Mouse (Mus musculus) urinary bladder, postnatal 10 days (tissue): ENCODE measurements around the gene Speg.
A peak's percentile ranks its signal among the peaks of the same experiment; 100 is the strongest.

Experiments
- DNase-seq: peaks from one replicate; pipeline ENCODE4 v3.0.0; 2022; ENCODE audit warnings: low spot score

The Speg gene

GRCm38 (mm10) chr1:75374950-75375936 lies at the start of gene Speg:
Speg (plus strand) TSS chr1:75375297.
- DNase-seq, result no peak

DNA sequence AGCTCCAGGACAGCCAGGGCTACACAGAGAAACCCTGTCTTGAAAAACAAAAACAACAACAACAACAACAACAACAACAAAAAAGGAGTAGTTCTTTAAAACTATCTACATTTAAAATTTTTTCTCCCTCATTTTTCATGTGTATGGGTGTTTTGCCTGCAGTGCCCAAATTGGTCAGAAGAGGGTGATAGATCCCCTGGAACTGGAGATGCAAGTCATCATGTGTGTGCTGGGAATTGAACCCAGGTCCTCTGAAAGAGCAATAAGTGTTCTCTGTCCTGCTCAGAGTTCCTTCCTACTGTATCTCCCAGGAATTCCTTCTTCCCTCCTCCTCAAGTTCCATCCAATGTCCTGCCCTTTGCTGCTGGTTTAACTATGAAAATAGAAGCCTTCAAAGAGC lies 47.6 kb upstream of the Speg start:
- DNase-seq, result no peak

DNA sequence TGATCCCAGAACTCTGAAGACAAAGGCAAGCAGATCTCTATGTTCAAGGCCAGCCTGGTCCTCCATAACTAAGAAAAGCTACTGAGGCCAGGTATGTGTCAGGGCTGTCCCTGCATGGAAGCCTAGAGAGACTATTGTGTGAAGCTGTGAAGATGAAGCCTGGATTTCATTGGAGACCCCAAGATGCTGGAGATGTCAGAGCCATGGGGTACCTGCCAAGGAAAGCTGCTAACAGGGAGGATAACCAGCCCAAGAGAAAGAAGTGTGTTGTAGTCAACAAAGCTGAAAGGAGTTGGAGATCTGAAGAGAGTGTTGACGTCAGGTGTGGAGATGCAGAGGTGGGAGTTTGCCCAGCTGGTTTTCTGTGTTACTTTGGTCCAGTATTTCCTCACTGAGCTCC lies 43.8 kb upstream of the Speg start:
- DNase-seq, result no peak

GRCm38 (mm10) chr1:75336461-75336860 lies 38.6 kb upstream of the Speg start:
- DNase-seq, result no peak

DNA sequence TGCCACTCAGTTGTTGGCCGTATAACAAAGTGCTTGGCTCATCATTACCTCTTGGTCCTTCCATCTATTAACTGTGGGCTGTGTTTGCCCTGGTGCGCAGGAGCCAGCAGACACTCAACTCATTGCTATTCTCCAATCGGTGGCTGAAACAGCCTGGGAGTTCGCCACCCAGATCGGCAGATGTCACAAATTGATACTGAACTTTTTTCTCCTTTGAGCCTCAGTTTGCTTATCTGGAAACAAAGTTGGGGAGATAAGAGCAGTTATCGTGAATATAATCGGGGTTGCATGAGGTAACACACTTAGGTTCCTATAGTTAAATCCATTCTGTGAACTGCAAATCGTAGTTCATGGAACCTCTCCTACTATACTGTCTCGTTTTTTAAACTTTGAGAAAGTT lies 38.0 kb upstream of the Speg start:
- DNase-seq, result no peak

DNA sequence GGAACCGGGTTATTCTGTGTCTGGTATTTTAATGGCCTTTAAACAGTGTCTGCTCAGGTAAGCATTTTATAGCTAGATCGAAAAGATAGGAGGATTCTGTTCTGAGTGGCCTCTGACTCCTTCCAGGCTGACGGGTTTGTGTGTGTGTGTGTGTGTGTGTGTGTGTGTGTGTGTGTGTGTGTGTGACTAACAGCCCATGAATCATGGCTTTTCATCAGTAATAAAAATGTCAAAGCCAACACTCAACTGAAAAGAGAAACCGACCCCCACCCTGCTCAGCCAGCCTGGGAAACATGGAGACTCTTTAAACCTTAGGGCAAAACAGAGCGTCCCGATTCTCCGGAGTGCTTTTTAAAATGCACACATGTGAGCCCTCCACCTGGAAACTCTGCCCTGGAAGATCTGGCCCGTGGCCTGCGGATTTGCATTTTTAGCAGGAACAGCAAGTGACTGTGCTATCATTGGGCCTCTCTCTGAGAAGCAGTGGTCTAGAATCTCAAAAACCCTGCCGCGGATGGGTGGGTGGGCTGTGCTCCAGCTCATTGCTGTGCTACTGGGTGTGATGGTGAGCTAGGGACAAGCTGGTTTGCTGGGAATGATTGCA lies 36.9 kb upstream of the Speg start:
- no peak for DNase-seq

GRCm38 (mm10) chr1:75339337-75339736 lies 35.8 kb upstream of the Speg start:
- no peak for DNase-seq

DNA sequence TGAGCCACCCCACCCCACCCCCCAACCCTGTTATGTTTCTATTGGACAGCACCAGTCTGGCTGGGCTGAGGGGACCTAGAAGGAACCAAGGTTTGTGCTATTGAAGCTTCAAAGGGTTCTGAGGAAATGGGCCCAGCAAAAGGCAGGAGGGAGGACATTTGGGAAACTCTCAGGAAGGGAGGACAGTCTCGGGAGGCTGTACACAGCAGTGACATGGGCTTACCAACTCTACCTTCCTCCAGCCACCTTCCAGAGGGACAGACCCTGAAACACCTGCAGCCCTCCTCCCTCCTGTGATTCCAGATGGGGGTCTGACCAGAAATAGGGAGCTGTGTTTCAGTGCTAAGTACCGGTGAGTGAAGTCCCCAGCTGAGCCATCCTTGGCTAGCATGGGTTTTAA lies 34.6 kb upstream of the Speg start:
- DNase-seq, result no peak

DNA sequence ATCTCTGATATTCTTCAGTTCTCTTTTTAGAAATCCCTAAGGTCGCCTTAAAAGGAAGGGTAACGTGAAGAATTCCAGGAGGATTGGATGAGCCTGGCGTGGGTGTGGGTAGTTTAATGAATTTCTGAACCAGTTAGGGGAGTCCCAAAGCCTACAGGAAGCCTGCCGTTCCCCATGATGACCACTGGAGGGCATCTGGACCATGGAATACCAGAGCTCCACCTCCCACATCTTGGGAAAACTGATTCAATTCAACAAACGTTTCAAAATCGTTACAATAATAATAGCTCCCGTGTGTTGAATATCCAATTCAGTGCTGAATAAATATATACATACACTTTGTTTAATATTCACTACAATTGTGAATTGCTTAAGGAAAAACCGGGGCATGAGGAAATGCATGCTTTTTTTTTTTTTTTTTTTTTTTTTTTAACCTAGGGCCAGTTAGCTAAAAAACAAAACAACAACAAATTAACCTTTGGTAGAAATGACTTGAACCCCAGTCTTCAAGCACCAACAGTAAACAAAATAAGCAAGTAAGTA lies 32.2 kb upstream of the Speg start:
- DNase-seq, result no peak

- no peak for DNase-seq
Measured at GRCm38 (mm10) chr1:75344291-75345035, 30.6 kb upstream of the Speg start.

DNA sequence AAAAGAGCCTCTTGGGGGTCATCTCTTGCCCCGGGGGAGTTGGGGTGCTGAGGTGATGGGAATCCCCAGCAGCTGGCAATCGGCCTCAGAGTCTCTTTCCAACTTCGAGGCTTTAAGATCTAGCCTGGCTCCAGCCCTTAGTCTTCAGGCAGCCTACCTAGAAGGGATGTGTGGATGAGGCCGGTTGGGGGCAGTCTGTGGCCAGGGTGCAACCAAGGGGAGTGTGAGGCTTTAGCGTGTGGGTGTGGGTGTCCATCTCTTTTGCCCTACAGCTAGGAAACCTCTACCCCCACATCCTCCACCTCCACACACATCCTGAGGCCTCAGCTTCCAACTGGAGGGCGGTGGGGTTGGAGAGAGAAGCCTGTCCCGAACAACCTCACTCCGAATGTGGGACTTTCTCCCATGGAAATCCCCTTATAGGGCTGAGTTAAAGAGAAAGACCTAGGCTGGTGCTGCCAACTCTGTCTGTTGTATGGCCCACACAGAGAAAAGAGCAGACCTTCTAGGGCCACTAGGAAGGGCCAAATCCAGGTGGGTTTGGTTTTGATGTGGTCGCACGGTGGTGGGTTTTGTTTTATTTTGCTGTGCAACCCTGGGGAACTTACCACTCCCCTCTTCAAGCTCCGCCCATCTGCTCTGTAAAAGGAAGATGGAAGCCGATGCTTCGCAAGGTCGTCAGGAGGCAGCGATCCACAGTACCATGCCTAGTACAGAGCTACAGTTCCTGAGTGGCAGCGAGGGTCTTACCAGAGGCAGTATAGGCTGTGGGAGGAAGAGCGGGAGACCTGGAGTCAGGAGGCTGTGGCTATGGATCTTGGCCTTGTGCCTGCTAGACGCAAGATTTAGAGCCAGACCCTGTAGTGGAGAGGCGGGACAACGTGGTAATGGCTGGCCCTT lies 29.8 kb upstream of the Speg start:
- no peak for DNase-seq

DNA sequence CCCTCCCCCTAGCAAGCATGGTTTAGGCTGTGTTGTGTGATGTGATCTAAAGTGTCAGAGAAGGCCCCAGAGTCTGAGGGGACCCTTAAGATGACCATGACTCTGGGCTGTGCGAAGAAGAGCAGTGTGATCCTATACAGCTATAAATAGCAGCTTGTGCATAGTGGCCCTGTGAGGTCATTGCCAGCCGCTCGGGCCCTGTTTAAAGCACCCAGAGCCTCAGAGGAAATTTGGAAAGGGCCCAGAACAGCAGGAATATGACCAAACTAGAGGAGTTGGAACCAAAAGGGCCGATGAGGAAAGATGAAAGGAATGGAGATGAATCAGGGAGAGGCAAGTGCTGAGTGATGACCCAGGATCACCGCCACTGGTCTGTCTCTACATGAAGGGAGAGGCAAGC lies 27.8 kb upstream of the Speg start:
- no peak for DNase-seq

- no peak for DNase-seq
Measured at GRCm38 (mm10) chr1:75349275-75349674, 25.8 kb upstream of the Speg start.

DNA sequence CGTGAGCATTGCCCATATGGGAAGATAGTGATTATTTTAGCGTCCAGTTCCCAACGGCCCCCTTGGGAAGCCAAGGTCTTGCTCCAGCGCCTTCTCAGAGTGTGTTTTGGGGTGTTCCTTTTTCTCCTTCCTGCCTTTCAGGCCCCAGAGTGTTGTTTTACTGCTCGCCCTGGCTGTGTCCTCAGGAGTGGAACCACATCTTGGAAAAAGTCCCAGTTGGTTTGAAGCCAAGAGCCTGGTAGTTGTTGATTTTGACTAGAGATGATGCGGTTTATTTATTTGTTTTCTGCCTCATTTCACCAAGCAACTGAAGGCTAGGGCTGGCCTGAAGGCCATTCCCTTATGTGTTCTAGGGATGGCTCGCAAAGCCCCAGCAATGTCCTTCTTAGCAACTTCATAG lies 17.8 kb upstream of the Speg start:
- DNase-seq, result no peak

GRCm38 (mm10) chr1:75358009-75358408 lies 17.1 kb upstream of the Speg start:
- no peak for DNase-seq

DNA sequence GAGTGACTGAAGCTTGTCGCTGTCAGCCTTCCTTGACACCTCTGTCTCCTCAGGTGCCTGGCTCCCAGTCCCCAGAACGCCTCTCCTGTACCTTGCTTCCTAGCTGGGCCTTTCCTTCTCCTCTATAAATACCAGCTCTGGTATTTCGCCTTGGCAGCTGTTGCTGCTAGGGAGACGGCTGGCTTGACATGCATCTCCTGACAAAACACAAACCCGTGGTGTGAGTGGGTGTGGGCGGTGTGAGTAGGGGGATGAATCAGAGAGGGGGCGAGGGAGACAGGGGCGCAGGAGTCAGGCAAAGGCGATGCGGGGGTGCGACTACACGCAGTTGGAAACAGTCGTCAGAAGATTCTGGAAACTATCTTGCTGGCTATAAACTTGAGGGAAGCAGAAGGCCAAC lies 15.8 kb upstream of the Speg start:
- no peak for DNase-seq

- DNase-seq, result peak; percentile 64
Measured at GRCm38 (mm10) chr1:75360112-75361031, 14.7 kb upstream of the Speg start, which contains the start of gene Des. Des (plus strand) TSS chr1:75360329.

- DNase-seq, result no peak
Measured at GRCm38 (mm10) chr1:75361123-75361522, 14.0 kb upstream of the Speg start.

DNA sequence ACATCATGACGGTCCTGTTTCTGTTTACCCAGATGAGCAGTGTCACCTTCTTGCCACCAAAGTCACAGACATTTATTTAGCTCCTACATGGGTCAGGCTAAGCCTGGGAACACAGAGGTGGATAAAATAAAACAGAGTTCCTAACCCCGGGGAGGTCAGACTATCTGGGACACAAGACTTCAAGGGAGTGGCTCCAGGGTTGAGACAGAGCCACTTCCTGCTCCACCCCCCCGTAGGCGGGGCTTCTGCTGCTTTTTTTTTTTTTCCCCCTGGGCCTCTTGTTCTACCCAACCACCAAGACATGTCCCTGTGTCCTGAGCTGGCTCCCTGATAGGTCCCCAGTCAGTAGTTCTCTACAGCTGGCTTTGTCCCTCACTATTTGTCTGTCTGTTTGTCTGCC lies 13.3 kb upstream of the Speg start:
- no peak for DNase-seq

DNA sequence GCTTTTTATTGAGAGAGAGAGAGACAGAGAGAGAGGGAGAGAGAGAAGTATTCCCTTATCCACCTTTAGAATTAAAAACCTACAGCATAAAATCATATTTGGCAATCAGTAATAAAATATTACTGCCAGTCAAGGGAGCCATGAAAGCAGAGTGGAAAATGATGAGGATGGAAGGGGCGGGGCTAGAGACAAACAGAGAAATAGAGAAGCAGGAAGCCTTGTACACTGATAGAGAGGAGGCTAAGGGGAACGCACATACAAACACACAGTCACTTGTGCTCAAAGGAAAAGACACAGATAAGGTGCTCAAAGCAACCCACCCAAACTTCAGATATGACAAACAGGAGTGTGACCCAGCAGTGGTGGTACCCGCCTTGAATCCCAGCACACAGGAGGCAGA lies 11.2 kb upstream of the Speg start:
- no peak for DNase-seq
